Mouse (Mus musculus): ENCODE results near the gene Abhd12. TPM values are rescaled to one million over a fixed set of nuclear protein-coding genes. Genes with fewer than 3 reads are reported as not detected.
A peak's percentile ranks its signal among the peaks of the same experiment; 100 is the strongest.
"Not testable (repeated sequence)": the region's sequence is repeated elsewhere in the genome, so short reads cannot be mapped to it uniquely, and the experiment has no call there.

Abhd12 gene
- polyA plus RNA-seq, 1 experiment: 62.6 TPM

- H3K27ac ChIP-seq (ENCODE audit: insufficient read depth, low read depth, low read length): no peak overlapping the region
- no peaks in the 10 kb centered on the region; the same call in 1 of the 2 replicates for H3K4me1 ChIP-seq (ENCODE audit: control insufficient read depth, insufficient read depth, low read length)
- no peak overlapping the region for H3K4me3 ChIP-seq (ENCODE audit: insufficient read depth, low read depth, low read length)
- no peak for DNase-seq
- TF ChIP-seq CTCF (conservative IDR thresholded peaks at IDR 0.05; ENCODE audit: insufficient read depth, insufficient read length, low read depth, low read length) (no peak), POLR2A (IDR thresholded peaks at IDR 0.05; ENCODE audit: low read depth, low read length) (no peak)
- H3K27me3 ChIP-seq (replicated peaks; ENCODE audit: control insufficient read depth, insufficient read depth, low read length): no peaks in the 10 kb centered on the region
- no peaks in the 10 kb centered on the region for H3K36me3 ChIP-seq (ENCODE audit: control insufficient read depth, insufficient read depth, low read length)
- 27% methylated on average over 10 of the region's 10 CpGs for WGBS
Measured at GRCm38 (mm10) chr2:150910295-150910881, 5.8 kb upstream of the Abhd12 start.

- peak; percentile 97 for DNase-seq
- Histone ChIP-seq H3K27me3 (replicated peaks; ENCODE audit: control insufficient read depth, insufficient read depth, low read length) (no peaks in the 10 kb centered on the region), H3K36me3 (ENCODE audit: control insufficient read depth, insufficient read depth, low read length) (no peaks in the 10 kb centered on the region), H3K27ac (ENCODE audit: insufficient read depth, low read depth, low read length) (peak overlapping the region; percentile 71; the same call in 1 of the 2 replicates), H3K4me1 (ENCODE audit: control insufficient read depth, insufficient read depth, low read length) (no peaks in the 10 kb centered on the region; the same call in 1 of the 2 replicates), H3K4me3 (ENCODE audit: insufficient read depth, low read depth, low read length) (peak overlapping the region; percentile 96)
- under 1% methylated on average over 35 of the region's 35 CpGs for WGBS
- TF ChIP-seq CTCF (conservative IDR thresholded peaks at IDR 0.05; ENCODE audit: insufficient read depth, insufficient read length, low read depth, low read length): no peak
- no peak for TF ChIP-seq POLR2A (IDR thresholded peaks at IDR 0.05; ENCODE audit: low read depth, low read length)
Measured at GRCm38 (mm10) chr2:150909429-150910039, 5.0 kb upstream of the Abhd12 start.

DNA sequence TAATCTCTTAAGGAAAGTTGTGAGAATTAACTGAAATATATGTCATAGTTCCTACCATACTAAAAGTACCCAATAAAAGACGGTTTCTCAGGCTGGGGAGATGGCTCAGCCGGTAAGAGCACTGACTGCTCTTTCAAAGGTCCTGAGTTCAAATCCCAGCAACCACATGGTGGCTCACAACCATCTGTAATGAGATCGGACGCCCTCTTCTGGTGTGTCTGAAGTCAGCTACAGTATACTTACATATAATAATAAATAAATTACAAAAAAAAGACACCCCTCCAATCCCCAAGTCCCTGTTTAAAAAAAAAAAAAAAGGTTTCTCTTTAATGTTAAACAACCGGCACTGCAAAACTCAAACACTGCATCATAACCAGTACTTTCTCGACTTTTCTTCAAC lies 4.3 kb upstream of the Abhd12 start:
- H3K4me3 ChIP-seq (ENCODE audit: insufficient read depth, low read depth, low read length); H3K36me3 ChIP-seq (ENCODE audit: control insufficient read depth, insufficient read depth, low read length); H3K27me3 ChIP-seq (replicated peaks; ENCODE audit: control insufficient read depth, insufficient read depth, low read length); H3K27ac ChIP-seq (ENCODE audit: insufficient read depth, low read depth, low read length); DNase-seq; H3K4me1 ChIP-seq (ENCODE audit: control insufficient read depth, insufficient read depth, low read length): not testable (repeated sequence)
- 52% methylated on average over 6 of the region's 6 CpGs for WGBS

GRCm38 (mm10) chr2:150904936-150905450 lies 452 bp upstream of the Abhd12 start, which contains the start of gene Gins1:
Gins1 (plus strand) TSS chr2:150905400.
- no peaks in the 10 kb centered on the region for H3K27me3 ChIP-seq (replicated peaks; ENCODE audit: control insufficient read depth, insufficient read depth, low read length)
- WGBS: 41% methylated on average over 9 of the region's 9 CpGs
- peak within 1 kb of the TSS; percentile 81 for H3K4me3 ChIP-seq (ENCODE audit: insufficient read depth, low read depth, low read length)
- TF ChIP-seq POLR2A (IDR thresholded peaks at IDR 0.05; ENCODE audit: low read depth, low read length) (no peak), CTCF (conservative IDR thresholded peaks at IDR 0.05; ENCODE audit: insufficient read depth, insufficient read length, low read depth, low read length) (no peak)
- H3K4me1 ChIP-seq (ENCODE audit: control insufficient read depth, insufficient read depth, low read length): peaks cover 9% of the 10 kb centered on the region; the same call in 1 of the 2 replicates
- H3K36me3 ChIP-seq (ENCODE audit: control insufficient read depth, insufficient read depth, low read length): no peaks in the 10 kb centered on the region
- DNase-seq: no peak
- peak within 1 kb of the TSS; percentile 94 for H3K27ac ChIP-seq (ENCODE audit: insufficient read depth, low read depth, low read length)

DNA sequence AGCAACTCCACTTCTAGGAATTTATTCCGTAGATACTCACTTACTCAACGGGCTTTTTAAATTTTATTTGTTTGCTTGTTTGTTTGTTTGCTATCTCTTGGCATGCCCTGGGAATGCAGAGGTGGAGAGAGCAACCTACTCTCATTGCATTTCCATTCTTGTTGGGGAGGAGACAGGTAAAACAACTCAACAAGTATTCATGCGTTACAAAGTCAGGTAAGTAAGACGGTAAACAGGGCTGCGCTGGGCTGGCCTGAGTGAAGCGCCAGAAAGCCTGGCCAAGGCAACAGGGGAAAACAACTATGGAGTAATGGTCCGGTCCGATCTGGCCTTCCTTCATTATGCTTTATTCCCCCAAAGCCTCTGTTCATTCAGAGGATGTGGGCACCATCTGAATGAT lies 2.2 kb downstream of the Abhd12 start:
- H3K27me3 ChIP-seq (replicated peaks; ENCODE audit: control insufficient read depth, insufficient read depth, low read length): no peaks in the 10 kb centered on the region
- TF ChIP-seq CTCF (conservative IDR thresholded peaks at IDR 0.05; ENCODE audit: insufficient read depth, insufficient read length, low read depth, low read length) (no peak), POLR2A (IDR thresholded peaks at IDR 0.05; ENCODE audit: low read depth, low read length) (no peak)

GRCm38 (mm10) chr2:150900341-150900740 lies 4.2 kb downstream of the Abhd12 start:
- 81% methylated on average over 6 of the region's 6 CpGs for WGBS
- Histone ChIP-seq H3K4me1 (ENCODE audit: control insufficient read depth, insufficient read depth, low read length) (peaks cover 9% of the 10 kb centered on the region; the same call in 1 of the 2 replicates), H3K27me3 (replicated peaks; ENCODE audit: control insufficient read depth, insufficient read depth, low read length) (no peaks in the 10 kb centered on the region), H3K36me3 (ENCODE audit: control insufficient read depth, insufficient read depth, low read length) (no peaks in the 10 kb centered on the region), H3K27ac (ENCODE audit: insufficient read depth, low read depth, low read length) (no peak overlapping the region), H3K4me3 (ENCODE audit: insufficient read depth, low read depth, low read length) (no peak overlapping the region)
- TF ChIP-seq CTCF (conservative IDR thresholded peaks at IDR 0.05; ENCODE audit: insufficient read depth, insufficient read length, low read depth, low read length) (no peak), POLR2A (IDR thresholded peaks at IDR 0.05; ENCODE audit: low read depth, low read length) (no peak)
- DNase-seq: no peak

More for the DNA sequence above, 2.2 kb downstream of the Abhd12 start:
- peaks cover 9% of the 10 kb centered on the region; the same call in 1 of the 2 replicates for H3K4me1 ChIP-seq (ENCODE audit: control insufficient read depth, insufficient read depth, low read length)
- no peak overlapping the region for H3K4me3 ChIP-seq (ENCODE audit: insufficient read depth, low read depth, low read length)
- H3K27ac ChIP-seq (ENCODE audit: insufficient read depth, low read depth, low read length): no peak overlapping the region
- DNase-seq: no peak
- no peaks in the 10 kb centered on the region for H3K36me3 ChIP-seq (ENCODE audit: control insufficient read depth, insufficient read depth, low read length)
- WGBS: 60% methylated on average over 8 of the region's 8 CpGs

DNA sequence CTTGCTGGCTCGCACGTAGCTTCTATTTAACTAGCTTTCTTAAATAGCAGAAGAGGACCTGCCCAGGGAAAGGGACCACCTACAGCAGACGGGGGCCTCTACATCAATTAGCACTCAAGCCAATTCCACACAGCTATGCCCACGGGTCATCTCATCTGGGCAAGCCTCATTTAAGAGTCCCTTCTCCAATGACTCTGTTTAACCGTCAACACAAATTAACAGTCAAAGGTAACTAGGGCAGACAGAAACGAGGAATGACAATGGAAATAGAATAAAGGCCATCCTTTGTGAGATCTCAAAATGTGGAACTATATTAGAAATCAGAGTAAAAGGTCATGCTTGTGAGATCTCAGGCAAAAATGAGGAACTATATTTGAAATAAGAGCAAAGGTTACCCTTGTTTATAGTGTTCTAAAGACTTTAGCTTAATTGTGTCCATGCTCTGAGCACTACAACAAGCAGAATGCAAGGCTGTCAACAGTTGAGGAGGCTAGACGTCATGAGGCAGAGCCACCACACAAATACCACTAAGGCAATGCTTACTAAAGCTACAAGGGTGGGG lies 8.8 kb downstream of the Abhd12 start:
- DNase-seq: no peak
- TF ChIP-seq POLR2A (IDR thresholded peaks at IDR 0.05; ENCODE audit: low read depth, low read length) (no peak), CTCF (conservative IDR thresholded peaks at IDR 0.05; ENCODE audit: insufficient read depth, insufficient read length, low read depth, low read length) (no peak)
- Histone ChIP-seq H3K4me1 (ENCODE audit: control insufficient read depth, insufficient read depth, low read length) (no peaks in the 10 kb centered on the region), H3K27me3 (replicated peaks; ENCODE audit: control insufficient read depth, insufficient read depth, low read length) (no peaks in the 10 kb centered on the region), H3K36me3 (ENCODE audit: control insufficient read depth, insufficient read depth, low read length) (no peaks in the 10 kb centered on the region), H3K4me3 (ENCODE audit: insufficient read depth, low read depth, low read length) (no peak overlapping the region), H3K27ac (ENCODE audit: insufficient read depth, low read depth, low read length) (no peak overlapping the region)
- 73% methylated on average over 7 of the region's 7 CpGs for whole genome bisulfite sequencing
